Mouse (Mus musculus) WW6 (cell line): ENCODE data around the gene Med16.
A peak's percentile ranks its signal among the peaks of the same experiment; 100 is the strongest.

ENCODE experiments used
- DNase-seq: peaks from one replicate; pipeline ENCODE4 v3.0.0-alpha.2; 2013; ENCODE audit warnings: low read depth, low spot score

The Med16 gene

DNA sequence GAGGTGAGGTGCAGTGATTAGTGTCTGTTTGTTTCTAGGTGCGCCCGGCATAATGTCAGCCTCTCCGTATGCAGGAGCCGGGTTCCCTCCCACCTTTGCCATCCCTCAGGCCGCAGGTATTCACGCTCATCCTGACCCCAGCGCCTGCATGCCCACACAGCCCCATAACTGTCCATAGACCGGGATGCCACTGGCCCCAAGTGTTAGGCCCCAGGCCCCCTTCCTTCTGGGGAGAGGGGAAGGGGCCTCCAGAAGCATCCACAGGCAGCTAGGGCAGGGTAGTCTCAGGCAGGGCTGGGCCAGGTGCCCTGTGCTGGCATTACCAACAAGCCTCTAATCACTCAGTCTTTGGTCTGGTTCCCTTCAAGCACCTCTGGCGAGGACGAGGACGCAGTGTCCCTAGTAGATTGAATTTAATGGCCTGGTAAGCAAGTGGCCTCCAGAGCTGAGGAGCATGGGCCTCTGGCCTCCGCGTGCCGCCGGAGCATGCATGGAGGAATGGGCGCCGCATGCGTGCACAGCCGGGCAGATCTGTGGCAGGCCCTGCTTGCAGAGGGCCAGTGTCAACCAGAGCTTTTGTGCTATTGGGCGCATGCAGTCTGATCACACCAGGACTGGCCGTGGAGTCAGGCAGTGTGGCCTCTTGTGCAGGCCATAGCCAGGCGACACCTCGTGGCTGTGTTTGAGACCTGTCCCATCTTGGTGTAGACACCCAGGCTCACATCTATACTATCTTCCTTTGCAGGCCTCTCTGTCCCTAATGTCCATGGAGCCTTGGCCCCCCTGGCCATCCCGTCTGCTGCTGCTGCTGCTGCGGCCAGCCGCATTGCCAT, 48.4 kb downstream of the Med16 start:
- DNase-seq: no peak

DNA sequence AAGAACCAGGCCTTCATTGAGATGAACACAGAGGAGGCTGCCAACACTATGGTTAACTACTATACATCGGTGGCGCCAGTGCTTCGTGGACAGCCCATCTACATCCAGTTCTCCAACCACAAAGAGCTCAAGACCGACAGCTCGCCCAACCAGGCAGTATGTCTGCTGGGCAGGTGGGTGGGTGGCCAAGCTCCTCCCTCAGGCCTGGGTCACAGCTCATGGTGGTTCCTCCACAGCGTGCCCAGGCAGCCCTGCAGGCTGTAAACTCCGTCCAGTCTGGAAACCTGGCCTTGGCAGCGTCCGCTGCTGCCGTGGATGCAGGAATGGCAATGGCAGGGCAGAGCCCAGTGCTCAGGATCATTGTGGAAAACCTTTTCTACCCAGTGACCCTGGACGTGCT, 49.6 kb downstream of the Med16 start:
- DNase-seq: no peak

DNA sequence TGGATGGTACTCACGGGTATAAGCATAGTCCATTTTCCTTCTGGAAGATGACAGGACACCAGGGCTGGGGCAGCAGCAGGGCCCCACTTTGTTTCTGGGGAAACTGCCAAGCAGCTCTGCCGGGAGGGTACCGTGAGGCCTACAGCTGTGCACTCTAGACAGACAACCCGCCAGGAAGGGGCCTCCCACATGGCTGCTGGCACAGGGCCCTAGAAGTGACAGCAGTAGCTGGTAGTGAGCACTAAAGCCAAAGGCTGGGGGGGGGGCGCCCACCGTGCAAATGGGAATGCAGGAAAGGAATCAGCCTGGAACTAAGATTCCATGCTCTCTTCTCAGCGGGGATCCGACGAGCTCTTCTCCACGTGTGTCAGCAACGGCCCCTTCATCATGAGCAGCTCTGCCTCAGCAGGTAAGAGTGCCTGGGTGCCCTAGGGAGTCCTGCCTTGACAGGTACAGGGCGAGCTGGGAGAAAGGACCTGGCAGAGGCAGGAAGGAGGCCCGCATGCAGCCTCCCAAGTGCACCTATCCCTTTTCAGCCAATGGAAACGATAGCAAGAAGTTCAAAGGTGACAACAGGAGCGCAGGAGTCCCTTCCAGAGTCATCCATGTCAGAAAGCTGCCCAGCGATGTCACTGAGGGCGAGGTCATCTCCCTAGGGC, 50.2 kb downstream of the Med16 start:
- DNase-seq: no peak

DNA sequence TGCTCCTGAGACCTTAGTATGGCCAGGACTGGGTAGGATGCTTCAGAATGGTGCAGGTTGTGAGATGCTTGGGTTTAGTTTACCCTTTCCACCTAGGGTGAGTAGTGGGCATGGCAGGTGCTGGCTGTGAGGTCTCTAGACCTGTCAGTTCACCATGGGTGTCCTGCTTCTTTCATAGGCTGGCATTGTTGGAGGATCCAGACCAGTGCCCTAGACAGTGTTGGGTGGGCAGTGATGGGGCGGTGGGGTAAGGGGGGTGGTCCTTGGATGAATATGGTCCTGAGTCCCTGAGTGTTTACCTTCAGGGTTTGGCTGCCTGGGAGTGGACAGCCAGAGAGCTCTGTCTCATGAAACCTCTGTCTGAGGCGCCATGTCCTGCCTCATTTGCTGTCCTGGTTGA, 50.8 kb downstream of the Med16 start:
- DNase-seq: no peak

DNA sequence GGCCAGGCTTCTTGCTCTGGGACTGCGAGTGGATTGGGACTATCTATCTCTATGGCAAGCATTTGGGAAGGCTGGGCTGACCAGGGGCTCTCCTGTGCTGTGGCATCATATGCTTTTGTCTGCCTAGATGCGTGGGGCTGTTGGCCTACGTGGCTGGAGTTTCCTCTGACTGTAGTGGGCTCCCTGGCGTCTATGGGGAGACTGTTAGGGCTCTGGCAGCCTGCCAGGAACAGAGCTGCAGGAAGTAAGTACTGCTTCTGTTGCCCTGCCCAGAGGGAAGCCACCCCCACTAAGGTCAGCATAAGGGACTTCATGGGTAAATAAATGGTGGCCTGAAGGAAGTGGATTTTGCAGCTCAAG, 51.3 kb downstream of the Med16 start:
- no peak for DNase-seq

DNA sequence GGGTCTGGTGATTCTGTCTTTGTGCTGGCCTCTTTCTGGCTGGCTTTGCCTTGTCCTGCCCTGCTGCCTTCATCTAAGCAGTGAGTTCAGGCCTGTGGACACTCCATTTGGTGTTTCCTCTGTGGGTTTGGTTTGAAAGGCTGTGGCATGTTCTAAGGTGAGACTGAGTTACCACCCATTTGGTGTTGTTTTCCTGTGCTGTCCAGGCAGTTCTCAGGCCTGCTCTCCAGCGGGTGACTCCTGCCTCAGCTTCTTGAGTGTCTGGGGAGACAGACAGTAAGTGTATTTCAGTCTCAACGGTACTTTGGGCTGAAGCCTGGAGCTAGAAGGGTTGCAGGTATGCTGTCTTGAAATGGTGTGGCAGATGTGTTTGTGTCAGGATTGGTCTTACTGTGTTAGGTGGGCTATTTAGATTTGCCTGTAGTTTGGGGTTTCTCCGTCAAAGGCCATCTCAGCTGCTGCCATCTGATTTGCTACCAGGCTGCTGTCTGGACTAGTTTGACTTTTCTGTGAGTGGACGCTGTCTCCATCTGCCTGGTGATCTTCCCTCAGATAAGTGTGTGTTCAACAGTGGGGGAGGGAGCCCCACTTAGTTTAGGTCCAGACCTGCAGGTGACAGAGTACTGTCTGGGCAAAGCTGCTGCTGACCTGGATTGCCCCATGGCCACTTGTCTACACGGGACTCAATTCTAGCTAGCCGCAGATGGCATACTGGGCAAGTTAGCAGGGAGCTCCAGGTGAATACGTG, 51.8 kb downstream of the Med16 start:
- DNase-seq: no peak

DNA sequence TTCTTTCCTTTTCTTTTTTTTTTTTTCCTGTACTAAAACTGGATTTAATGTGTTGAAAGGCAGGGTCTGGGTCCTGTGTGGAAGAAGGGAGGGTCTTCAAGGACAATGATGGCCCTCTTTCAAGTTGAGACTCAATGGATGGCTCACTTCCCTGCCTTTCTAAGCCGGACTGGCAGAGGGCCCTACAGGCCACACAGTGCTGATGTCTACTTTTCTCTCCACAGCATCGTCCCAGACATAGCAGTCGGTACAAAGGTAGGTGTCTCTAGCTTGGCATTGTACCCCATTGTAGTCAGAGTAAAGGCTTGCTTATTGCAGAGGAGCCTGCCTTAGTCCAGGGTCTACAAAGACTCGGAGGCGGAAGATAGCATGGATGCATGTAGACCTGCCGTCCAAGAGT, 52.4 kb downstream of the Med16 start:
- DNase-seq: no peak

DNA sequence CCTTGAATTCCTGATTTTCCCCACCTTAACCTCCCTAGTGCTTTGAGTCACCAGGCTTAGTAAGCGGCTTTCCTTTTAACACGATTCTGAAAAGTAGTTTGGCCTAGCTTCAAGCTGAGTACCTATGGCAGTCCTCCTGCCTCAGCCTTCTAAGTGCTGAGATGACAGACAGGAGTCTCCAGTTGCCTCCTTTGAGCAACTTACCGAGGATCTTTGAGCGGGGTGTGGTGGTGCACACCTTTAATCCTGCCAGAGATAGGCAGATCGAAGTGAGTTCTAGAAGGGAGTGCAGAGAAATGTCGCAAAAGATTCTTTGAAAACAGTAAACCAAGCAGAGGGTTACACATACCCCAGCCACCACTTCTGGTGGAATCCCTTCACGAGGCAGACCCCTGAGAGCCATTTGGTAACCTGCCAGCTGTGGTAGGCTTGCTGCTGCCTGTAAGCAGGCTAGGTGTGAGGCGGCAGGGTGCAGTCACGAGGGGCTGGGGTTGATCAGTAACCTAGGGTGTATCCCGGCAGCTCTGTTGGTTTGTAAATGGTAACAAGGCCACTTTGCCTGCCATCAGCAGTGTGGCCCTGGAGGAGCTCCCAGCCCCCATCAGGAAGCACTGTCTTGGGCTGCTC, 53.1 kb downstream of the Med16 start:
- no peak for DNase-seq

DNA sequence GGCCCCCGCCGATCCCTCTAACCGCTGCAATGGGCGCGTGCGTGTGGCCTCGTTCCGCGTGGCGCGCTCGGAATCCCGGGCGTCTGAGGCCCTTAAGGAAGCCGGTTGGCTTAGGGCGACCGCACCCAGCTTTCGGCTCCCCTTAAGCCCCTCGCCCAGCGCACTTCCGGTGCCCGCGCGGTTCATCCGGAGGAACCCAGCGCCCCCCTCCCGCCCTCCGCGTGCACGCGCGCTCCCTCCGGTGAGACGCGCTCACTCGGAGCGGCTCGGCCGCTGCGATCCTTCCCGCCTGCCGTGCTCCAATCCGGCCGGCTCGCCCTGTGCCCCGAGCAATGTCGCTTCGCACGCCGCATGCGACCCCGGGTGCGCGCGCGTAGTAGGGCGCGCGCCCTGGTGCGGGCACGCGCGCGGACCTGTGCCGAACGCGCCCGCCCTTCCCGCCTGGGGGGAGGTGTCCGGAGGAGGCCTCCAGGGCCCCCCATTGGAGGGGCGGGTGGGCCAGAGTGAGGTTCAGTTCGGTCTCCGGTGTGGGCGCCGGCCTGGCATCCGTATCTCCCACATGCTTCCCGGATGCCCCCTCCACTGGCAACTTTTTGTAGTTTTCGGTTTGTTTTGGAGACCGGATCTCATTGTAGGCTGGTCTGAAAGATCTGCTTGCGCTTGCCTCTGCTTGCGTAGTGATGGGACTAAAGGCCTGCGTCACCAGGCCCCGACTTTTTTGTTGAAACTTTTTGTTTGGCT, 53.8 kb downstream of the Med16 start:
- peak; percentile 57 for DNase-seq

DNA sequence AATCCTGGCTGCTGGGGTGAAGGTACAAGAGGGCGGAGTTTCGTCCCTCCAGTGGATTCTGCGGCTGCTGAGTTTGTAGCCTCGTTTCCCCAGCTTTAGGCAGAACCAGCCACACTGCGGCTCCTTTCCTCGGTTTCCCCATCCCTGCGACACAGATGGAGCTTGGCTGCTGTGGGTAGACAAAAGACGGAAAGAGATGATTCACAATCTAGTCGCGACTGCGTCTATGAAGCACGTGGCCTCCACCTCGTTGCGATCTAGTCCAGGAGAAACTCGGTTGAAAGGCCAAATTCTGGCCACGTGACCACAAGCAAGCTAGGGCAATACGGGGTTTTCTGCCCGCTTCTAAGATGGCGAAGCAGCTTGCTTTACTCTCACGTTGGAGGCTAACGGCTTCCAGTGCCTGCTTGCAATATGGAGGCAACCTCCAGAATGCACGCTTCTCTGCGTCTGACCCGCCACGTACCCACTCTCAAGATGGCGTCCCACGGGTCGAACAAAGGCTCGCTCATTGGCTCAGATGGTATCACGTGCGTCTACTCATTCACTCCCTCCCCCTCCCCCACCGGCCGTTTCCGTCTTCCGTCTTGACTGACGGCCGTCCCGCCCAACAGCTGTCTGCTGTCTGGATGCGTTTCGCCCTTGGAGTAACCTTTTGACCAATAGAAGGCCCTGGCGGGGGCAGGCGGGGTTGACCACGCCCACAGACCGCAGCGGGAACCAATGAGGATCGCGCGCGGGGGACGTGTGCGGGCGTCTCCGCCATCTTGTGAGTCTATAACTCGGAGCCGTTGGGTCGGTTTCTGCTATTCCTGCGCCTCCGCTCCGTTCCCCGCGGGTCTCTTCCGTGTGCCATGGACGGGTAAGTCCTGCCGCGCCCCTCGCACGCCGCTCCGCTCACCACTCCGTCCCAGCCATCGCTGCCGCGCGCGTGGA, 54.6 kb downstream of the Med16 start, which contains the start of gene Ptbp1:
Gene Ptbp1, plus strand, starts transcription at position 568 of the 936 bp plus-strand sequence.
- peak; percentile 99 for DNase-seq

DNA sequence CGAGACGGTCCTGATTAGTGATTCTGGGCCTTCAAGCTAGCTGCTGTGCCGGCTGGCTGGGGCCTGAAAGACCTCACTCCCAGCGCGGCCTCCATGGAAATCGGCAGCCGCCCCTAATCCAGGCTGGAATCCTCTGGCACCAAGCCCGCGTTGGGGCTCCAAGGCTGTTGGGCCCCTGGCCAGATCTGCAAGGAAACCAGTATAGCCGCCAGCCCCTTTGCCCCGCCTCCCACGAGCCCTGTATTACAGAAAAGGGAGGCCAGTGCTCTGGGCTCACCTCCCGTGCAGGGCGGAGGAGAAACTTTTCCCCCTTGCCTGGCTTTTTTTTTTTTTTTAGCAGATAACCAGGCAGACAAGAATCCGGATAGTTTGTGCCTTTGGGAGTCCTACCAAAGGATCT, 55.3 kb downstream of the Med16 start:
- no peak for DNase-seq

DNA sequence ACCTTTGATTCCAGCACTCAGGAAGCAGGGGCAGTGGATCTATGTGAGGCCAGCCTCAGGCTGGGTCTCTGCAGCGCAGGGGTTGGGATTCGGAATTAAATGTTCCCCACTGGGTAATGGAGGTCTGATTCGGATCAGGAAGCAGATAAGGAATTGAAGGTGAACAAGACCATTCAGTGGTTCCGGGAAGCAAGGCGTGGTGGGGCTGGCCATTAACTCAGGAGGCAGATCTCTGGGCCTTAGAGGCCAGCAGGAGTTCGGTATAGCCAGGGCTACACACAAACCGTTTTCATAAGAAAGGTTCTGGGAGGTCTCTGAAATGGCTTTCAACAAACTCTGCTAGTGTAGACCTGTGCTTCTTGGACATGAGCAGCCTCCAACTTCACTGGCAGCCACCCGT, 55.9 kb downstream of the Med16 start:
- no peak for DNase-seq

DNA sequence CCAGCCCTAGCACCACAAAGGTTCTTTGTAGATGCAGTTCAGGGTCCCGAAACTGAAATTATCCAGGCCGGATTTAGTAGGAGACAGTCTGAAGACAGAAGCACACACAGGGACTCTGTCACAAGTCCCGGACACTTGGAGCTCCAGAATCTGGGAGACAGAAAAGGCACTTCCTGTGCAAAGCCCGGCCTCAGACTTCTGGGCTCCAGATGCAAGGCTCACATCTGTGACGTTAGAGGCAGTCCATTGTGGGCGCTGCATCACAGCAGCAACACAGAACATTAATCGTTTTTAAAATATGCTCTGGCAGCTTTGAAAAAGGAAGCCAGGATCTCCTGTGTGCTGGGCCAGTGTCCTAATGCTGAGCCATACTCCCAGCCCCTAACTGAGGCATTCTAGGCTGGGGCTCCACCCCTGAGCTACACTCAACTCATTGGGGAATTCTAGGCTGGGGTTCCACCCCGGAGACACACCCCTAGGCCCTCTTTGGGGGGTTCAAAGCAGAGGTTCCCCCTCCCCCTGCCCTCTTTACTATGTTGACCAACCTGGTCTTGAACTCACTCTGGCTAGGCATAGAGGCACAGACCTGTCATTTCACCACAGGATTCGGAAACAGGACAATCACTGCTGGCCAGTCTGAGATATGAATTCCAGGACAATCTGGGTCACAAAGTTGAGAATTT, 56.5 kb downstream of the Med16 start:
- DNase-seq: no peak

DNA sequence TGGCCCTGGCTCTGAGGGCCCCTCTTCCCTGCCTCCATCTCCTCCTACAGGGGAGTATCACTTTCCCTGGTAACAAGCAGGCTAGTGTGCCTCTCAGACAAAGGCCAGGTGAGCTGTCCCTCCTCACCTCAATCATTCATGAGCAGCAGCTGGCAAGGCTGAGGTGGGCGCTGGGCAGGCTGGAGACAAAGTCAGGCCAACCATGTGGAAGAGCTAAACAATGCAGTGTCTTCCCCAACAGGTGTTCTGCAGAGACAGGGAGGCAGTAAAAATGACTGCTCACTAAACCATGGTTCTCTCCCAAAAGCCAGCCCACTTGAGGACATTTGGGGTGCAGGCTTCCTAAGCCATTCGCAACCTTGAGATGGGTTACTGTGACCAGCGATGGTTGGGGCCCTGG, 57.1 kb downstream of the Med16 start:
- no peak for DNase-seq

DNA sequence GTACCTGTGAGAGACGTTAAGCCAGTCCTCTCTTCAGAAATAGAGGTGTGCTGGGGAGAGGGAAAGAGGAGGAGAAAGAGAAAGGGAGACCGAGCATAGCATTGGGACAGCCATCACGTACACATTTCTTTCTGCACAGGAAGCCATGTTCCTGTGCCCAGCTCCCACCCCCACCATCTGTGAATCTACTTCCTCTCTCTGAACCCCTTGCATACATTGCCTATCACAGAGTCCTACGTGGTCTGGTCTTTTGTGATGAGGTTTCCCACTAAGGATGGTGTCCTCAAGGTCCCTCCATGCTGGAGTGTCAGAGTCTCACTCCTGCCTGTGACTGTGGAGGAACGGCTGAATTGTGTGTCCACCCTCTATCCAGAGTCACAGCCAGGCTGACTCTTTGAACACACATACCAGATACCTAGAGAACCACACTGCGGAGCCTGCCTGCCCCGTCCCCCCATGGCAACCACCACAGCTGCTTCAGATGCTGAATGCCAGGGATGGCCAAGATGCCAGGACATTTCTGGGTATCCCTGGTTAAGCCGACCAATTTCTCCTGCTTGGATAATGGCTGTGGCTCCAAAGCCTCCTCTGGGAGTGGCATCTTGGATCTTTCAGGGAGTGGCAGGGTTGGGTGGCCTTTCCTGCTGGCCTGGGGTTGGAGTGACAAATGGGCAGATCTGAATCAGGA, 58.6 kb downstream of the Med16 start:
- no peak for DNase-seq

DNA sequence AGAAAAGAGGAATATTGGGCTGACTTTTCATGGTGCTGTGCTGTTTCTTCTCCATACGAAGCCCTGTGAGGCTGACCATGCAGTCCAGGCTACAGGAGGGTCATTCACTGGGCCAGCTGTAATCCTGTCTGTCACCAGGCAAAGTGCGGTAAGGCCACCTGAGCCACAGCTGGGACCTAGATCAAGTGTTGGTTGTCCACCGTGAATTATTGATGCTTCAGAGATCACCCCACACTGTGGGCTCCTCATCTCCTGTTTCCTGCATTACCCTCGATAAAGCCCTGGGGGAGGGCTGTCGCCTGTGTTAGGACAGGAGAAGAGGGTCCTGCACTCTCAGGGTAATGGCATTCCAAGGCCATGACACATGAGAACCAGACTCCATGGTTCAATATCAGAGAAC, 62.2 kb downstream of the Med16 start:
- DNase-seq: no peak
